Mouse (Mus musculus): ENCODE results near the gene Mapk7. TPM values are rescaled to one million over a fixed set of nuclear protein-coding genes. Genes with fewer than 3 reads are reported as not detected.
A peak's percentile ranks its signal among the peaks of the same experiment; 100 is the strongest.

Mapk7 gene
- 87.3 and 87.8 TPM in 2 replicates for polyA plus RNA-seq (2015; fragmentation: Nextera tagmentation; extraction: Ambion mirVana)

DNA sequence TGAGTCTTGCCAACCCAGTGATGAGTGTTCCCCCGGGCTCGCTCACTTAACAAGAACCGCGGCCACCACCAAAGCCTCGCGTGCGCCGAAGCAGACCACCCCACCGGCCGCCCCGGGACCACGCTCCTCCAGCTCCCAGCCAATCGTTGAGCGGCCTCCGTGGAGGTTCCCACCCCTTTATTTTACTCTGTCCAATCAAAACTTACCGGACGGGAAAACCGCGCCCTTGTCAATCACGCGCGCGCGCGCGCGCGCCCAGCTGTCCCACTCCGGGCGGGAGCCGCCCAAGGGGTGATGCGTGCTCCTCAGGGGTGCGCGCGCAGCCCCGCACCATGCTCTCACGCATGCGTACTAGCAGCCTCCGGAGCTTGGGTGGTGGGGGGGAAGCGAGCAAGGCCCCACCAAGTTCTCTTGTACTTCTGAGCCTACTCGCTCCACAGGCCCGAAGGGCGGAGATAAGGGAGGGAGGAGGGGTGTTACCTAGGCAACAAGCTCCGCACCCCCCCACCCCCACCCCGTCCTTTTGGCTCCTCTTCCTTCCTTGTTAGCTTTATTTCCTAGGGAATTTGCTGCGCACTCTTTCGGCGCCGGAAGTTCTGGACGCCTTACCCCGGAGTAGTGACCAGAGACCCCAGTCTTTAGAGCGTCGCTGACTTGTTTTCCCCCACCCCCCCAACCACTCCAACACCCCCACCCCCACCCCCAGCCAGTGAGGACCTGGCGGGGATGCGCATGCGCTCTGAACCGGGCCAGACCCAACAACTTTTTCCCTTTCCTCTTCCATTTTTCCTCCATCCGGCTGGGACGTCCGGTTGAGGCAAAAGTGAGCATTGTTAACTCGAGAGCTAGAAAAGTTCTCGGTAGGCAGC lies at the start of gene Mapk7:
Gene Mapk7, minus strand, starts transcription at position 278 of the 869 bp plus-strand sequence.
- no peaks in the 10 kb centered on the region for H3K27me3 ChIP-seq
- H3K9ac ChIP-seq = peak within 1 kb of the TSS; percentile 89
- H3K4me3 ChIP-seq = peak within 1 kb of the TSS; percentile 76
- under 1% methylated on average over 62 of the region's 62 CpGs for WGBS
- peak within 1 kb of the TSS; percentile 94 for H3K4me2 ChIP-seq (replicated peaks)
- peak within 1 kb of the TSS; percentile 88 for H3K27ac ChIP-seq
- H3K36me3 ChIP-seq = peaks cover 34% of the 10 kb centered on the region
- ATAC-seq (ENCODE audit: low FRiP score, low read depth) = peak; percentile 95
- peaks cover 45% of the 10 kb centered on the region for H3K4me1 ChIP-seq
- H3K9me3 ChIP-seq = no peaks in the 10 kb centered on the region

DNA sequence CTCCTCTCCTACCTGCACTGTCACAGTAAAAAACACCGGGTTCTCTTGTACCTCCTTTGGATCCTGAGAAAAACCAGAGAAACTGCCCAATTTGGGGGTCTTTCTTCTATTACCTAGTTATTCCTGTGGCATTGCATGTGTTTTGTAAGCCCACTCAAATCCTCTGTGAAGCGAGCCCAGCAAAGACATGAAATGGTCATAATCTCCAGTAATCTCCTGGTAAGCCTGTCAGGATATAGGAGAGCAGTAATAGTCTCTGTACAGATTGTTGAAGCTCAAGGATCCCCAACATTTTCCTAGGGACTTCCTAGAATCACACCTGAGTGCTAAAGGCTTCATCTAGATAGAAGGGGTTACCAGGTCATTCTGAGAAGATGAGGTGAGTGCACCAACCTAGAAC lies 46.9 kb upstream of the Mapk7 start:
- H3K4me1 ChIP-seq = no peaks in the 10 kb centered on the region
- 85% methylated on average over 2 of the region's 2 CpGs for WGBS
- no peaks in the 10 kb centered on the region for H3K27me3 ChIP-seq
- no peak overlapping the region for H3K4me3 ChIP-seq
- no peak overlapping the region for H3K4me2 ChIP-seq (replicated peaks)
- peaks cover 62% of the 10 kb centered on the region for H3K36me3 ChIP-seq
- no peak for ATAC-seq (ENCODE audit: low FRiP score, low read depth)
- no peaks in the 10 kb centered on the region for H3K9me3 ChIP-seq
- no peak overlapping the region for H3K27ac ChIP-seq
- H3K9ac ChIP-seq = no peak overlapping the region

DNA sequence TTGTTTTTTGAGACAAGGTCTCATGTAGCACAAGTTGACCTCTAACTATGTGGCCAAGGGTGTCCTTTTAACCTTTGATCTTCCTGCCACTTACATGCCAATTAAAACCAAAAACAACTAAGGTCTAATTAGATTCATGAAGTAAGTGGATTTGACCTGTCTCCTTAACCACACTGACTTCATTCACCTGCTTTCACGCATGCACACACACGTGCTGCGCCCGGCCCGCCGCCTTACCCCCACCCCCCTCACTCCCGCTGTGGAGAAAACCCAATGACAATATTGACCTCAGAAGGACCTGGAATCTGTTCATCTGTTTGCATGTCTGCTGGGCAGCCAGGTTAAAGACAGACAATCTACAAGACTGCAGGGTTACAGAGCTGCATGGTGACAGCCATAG lies 46.4 kb upstream of the Mapk7 start:
- Histone ChIP-seq H3K4me2 (replicated peaks) (no peak overlapping the region), H3K4me1 (no peaks in the 10 kb centered on the region), H3K9me3 (no peaks in the 10 kb centered on the region), H3K9ac (no peak overlapping the region), H3K27ac (no peak overlapping the region), H3K36me3 (peaks cover 57% of the 10 kb centered on the region), H3K27me3 (no peaks in the 10 kb centered on the region), H3K4me3 (no peak overlapping the region)
- no peak for ATAC-seq (ENCODE audit: low FRiP score, low read depth)
- WGBS = 88% methylated on average over 7 of the region's 7 CpGs

DNA sequence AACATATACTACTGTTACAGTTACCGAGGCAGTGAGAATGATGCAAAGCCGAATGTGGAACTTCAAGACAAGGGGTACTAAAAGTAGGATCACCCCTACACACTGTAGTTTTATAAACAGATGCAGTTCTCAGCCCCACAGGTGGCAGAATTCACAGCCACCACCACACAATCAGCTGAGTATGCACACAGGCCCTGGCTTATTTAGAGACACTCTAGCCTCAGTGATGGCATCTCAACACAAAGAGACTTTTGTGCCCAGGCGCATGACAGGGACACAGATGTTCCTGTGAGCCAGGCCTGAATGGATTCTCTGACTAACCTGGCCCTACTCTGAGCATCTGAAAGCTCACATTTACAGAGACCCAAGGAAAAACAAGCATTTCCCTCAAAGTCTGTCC lies 43.2 kb upstream of the Mapk7 start:
- Histone ChIP-seq H3K27me3 (no peaks in the 10 kb centered on the region), H3K4me1 (no peaks in the 10 kb centered on the region), H3K27ac (no peak overlapping the region), H3K9ac (no peak overlapping the region), H3K4me2 (replicated peaks) (no peak overlapping the region), H3K9me3 (no peaks in the 10 kb centered on the region), H3K36me3 (peaks cover 40% of the 10 kb centered on the region), H3K4me3 (no peak overlapping the region)
- 92% methylated on average over 3 of the region's 3 CpGs for WGBS
- ATAC-seq (ENCODE audit: low FRiP score, low read depth) = no peak

DNA sequence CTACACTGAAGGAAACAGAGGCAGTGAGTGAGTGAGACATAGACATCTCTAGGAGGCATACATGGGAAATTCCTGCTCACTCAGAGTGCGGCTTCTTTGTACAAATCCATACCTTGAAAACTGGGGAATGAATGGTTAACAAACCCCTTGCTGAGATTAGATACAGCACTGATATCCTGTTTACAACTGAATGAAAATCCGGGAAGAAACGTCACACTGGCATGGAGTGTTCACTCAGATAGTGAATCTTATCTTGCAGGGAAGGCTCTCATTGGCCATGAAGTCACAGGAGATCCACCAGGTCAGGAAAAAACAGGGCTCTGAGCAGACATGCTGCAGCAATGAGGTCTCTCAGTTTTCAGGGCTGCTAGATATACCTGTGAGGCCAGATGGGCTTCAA lies 42.7 kb upstream of the Mapk7 start:
- Histone ChIP-seq H3K9ac (no peak overlapping the region), H3K36me3 (peaks cover 42% of the 10 kb centered on the region), H3K27me3 (no peaks in the 10 kb centered on the region), H3K4me2 (replicated peaks) (no peak overlapping the region), H3K9me3 (no peaks in the 10 kb centered on the region), H3K27ac (no peak overlapping the region), H3K4me3 (no peak overlapping the region), H3K4me1 (no peaks in the 10 kb centered on the region)
- 71% methylated on average over 3 of the region's 3 CpGs for WGBS
- no peak for ATAC-seq (ENCODE audit: low FRiP score, low read depth)

DNA sequence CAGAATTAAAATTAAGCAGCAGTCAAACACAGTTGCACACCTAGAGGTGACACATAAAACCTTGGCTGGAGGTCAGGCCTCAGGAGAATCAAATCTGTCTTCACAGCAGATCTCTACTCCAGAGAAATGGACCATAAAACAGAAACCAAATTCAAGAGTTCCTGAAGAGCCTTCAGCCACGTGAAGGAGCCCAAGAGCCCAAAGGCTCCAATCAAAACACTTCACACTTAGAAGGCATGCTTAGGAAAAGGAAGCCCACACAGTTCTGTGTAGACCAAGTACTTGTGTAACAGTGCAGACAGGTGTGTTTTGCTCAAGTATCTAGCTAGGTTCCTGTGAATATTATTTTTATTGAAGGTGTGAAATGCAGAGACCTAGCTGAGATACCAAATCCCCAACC lies 41.3 kb upstream of the Mapk7 start:
- Histone ChIP-seq H3K27ac (no peak overlapping the region), H3K36me3 (peaks cover 34% of the 10 kb centered on the region), H3K4me1 (no peaks in the 10 kb centered on the region), H3K27me3 (no peaks in the 10 kb centered on the region), H3K9me3 (no peaks in the 10 kb centered on the region), H3K4me3 (no peak overlapping the region), H3K4me2 (replicated peaks) (no peak overlapping the region), H3K9ac (no peak overlapping the region)
- no peak for ATAC-seq (ENCODE audit: low FRiP score, low read depth)
- WGBS = 50% methylated on average over 1 of the region's 1 CpGs

DNA sequence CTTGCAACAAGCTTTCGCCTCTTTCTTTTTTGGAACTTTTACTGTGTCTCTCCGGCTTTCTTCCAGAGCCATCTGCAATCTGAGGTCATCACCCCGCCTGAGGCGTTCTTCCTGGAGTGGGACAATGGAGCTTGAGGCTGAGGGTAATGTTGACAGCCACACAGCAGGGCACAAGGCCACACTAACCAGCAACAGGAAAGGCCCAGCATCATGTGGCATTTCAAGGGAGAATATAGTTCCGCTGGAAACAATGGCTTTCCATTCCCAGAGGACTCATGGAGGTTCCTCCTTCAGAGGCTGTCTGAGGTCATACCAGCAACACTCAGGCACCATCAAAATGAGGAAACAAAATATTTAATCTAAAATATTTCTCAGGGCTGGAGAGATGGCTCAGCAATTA lies 39.4 kb upstream of the Mapk7 start:
- no peak overlapping the region for H3K27ac ChIP-seq
- no peaks in the 10 kb centered on the region for H3K27me3 ChIP-seq
- H3K4me2 ChIP-seq (replicated peaks) = no peak overlapping the region
- ATAC-seq (ENCODE audit: low FRiP score, low read depth) = no peak
- H3K9me3 ChIP-seq = no peaks in the 10 kb centered on the region
- no peak overlapping the region for H3K9ac ChIP-seq
- H3K4me3 ChIP-seq = no peak overlapping the region
- peaks cover 7% of the 10 kb centered on the region for H3K4me1 ChIP-seq
- WGBS = 83% methylated on average over 5 of the region's 5 CpGs
- H3K36me3 ChIP-seq = peaks cover 38% of the 10 kb centered on the region

DNA sequence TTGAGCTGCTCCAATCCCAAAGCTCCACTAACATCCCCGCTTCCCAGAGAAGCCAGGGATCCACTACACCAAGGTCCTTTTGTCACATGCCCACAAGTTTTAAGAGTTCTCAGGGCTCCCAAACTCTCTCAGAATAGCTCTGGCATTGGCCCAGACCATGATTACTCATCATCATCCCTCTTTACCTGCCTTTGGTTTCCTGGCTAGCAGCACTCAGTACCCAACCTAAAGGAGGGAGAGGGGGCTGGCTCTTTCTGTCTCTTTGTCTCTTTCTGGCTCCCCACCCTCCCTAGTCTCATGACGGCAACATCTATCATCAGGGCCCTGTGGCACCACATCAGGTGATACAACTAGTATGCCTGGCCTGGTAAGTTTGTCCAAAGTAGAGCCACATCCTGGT lies 38.6 kb upstream of the Mapk7 start:
- H3K9me3 ChIP-seq = no peaks in the 10 kb centered on the region
- no peaks in the 10 kb centered on the region for H3K27me3 ChIP-seq
- H3K4me2 ChIP-seq (replicated peaks) = no peak overlapping the region
- peaks cover 42% of the 10 kb centered on the region for H3K36me3 ChIP-seq
- no peak for ATAC-seq (ENCODE audit: low FRiP score, low read depth)
- WGBS = 79% methylated on average over 2 of the region's 2 CpGs
- no peak overlapping the region for H3K27ac ChIP-seq
- peaks cover 7% of the 10 kb centered on the region for H3K4me1 ChIP-seq
- H3K4me3 ChIP-seq = no peak overlapping the region
- H3K9ac ChIP-seq = no peak overlapping the region

DNA sequence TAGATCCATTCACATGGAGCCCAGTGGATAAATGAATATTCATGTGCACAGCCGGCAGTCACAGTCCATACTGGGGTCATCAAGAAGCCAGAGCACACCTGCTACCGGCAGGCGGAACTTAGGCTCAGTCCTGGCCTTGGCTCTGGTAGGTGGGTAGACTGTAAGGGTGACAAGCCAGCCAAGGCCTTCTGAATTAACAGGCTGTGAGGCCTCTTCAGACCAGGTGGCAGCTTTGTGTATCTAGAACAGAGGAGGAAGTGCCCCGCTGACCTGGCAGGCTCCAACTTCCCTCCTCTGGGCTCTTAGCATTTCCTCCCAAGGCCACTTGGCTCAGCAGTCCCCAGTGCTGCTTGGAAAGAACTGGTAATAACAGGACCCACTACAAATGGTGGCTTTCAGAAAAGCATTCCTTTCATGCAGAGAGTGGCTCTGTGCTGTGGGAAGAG lies 35.1 kb upstream of the Mapk7 start:
- Histone ChIP-seq H3K4me3 (no peak overlapping the region), H3K36me3 (peaks cover 57% of the 10 kb centered on the region), H3K27ac (no peak overlapping the region), H3K4me2 (replicated peaks) (no peak overlapping the region), H3K27me3 (no peaks in the 10 kb centered on the region), H3K9me3 (no peaks in the 10 kb centered on the region), H3K9ac (no peak overlapping the region), H3K4me1 (peaks cover 7% of the 10 kb centered on the region)
- 54% methylated on average over 4 of the region's 4 CpGs for WGBS
- no peak for ATAC-seq (ENCODE audit: low FRiP score, low read depth)

DNA sequence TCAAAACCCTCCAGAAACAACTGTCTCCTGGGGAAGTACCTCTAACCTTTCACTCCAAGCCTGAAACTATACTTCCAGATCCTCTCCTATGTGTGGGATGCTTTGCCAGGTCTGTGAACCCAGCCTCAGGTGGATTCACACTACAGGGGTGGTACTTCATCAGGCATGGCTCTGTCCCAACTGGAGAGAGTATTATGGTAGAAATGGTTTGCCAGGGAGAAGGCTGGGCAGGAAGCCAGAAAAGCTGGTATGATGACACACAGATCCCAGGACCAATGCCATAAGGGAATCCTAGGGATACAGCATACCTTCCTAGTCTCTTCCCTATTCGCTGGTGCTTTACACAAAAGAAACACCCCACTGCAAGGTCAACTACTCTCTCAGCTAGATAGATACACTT lies 32.7 kb upstream of the Mapk7 start:
- Histone ChIP-seq H3K4me1 (peaks cover 7% of the 10 kb centered on the region), H3K9me3 (no peaks in the 10 kb centered on the region), H3K27ac (no peak overlapping the region), H3K27me3 (no peaks in the 10 kb centered on the region), H3K4me3 (no peak overlapping the region), H3K36me3 (peaks cover 53% of the 10 kb centered on the region), H3K4me2 (replicated peaks) (no peak overlapping the region), H3K9ac (no peak overlapping the region)
- no peak for ATAC-seq (ENCODE audit: low FRiP score, low read depth)
- WGBS = 96% methylated on average over 1 of the region's 1 CpGs

DNA sequence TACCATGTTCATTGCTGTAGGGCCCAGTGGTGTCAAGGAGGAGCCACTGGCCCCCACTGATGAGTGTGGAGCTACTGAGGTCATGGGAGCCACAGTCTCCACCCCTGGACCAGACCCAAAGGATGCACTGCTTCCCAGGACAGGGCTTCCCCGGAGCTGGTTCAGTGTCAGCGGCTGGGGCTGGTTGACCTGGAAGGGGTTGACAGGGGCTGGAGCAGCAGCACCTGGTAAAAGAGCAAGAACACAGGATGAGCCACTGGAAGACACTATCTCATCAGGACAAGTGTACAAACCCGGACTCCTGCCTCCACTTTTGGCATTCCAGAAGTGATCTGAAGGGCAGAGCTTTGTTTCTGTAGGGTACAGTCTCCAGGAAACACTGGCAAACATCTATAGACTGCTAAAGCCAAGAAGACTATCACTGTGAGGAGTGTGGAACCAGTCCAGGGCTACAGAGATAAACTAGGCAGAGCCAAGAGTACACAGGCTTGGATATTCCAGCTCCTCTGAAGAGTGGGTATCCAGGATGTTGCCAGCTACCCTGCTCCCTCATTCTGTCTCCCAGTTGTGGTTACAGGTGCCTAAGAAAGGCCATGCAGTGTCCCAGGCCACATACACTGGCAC lies 25.4 kb upstream of the Mapk7 start:
- WGBS = 93% methylated on average over 3 of the region's 3 CpGs
- no peaks in the 10 kb centered on the region for H3K9me3 ChIP-seq
- H3K9ac ChIP-seq = no peak overlapping the region
- H3K4me3 ChIP-seq = no peak overlapping the region
- no peak for ATAC-seq (ENCODE audit: low FRiP score, low read depth)
- no peak overlapping the region for H3K27ac ChIP-seq
- H3K27me3 ChIP-seq = no peaks in the 10 kb centered on the region
- no peak overlapping the region for H3K4me2 ChIP-seq (replicated peaks)
- peaks cover 63% of the 10 kb centered on the region for H3K36me3 ChIP-seq
- no peaks in the 10 kb centered on the region for H3K4me1 ChIP-seq

DNA sequence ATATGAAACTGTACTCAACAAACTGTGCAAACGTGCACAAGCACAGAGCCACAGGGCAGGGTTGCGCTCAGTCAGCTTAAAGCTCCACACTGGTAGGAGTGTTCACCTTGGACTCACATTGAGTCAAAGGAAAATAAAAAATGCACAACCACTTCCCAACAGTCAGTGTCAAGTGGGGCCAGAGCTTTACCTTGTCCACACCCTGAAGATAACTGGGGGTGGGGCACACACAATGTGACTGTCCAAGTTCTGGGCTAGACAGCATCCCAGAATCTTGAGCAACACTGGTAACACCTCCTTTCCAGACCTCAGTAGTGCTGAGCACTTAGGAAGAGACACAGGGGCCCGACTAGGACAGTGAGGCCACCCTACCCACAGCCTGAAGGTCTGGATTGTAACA lies 24.7 kb upstream of the Mapk7 start:
- no peak for ATAC-seq (ENCODE audit: low FRiP score, low read depth)
- no peaks in the 10 kb centered on the region for H3K9me3 ChIP-seq
- no peak overlapping the region for H3K9ac ChIP-seq
- no peaks in the 10 kb centered on the region for H3K27me3 ChIP-seq
- WGBS = 90% methylated on average over 3 of the region's 3 CpGs
- no peak overlapping the region for H3K4me2 ChIP-seq (replicated peaks)
- no peak overlapping the region for H3K4me3 ChIP-seq
- no peak overlapping the region for H3K27ac ChIP-seq
- H3K4me1 ChIP-seq = no peaks in the 10 kb centered on the region
- H3K36me3 ChIP-seq = peaks cover 69% of the 10 kb centered on the region

All from limb, embryonic 13.5 days (tissue).